Mouse (Mus musculus): Measurements from ENCODE around the gene Ccdc181. TPM values are rescaled to one million over a fixed set of nuclear protein-coding genes. Genes with fewer than 3 reads are reported as not detected.

Ccdc181 gene
- total and polyA plus RNA-seq, 3 experiments: 8.8 to 12.1 (median 10.6) TPM

DNA sequence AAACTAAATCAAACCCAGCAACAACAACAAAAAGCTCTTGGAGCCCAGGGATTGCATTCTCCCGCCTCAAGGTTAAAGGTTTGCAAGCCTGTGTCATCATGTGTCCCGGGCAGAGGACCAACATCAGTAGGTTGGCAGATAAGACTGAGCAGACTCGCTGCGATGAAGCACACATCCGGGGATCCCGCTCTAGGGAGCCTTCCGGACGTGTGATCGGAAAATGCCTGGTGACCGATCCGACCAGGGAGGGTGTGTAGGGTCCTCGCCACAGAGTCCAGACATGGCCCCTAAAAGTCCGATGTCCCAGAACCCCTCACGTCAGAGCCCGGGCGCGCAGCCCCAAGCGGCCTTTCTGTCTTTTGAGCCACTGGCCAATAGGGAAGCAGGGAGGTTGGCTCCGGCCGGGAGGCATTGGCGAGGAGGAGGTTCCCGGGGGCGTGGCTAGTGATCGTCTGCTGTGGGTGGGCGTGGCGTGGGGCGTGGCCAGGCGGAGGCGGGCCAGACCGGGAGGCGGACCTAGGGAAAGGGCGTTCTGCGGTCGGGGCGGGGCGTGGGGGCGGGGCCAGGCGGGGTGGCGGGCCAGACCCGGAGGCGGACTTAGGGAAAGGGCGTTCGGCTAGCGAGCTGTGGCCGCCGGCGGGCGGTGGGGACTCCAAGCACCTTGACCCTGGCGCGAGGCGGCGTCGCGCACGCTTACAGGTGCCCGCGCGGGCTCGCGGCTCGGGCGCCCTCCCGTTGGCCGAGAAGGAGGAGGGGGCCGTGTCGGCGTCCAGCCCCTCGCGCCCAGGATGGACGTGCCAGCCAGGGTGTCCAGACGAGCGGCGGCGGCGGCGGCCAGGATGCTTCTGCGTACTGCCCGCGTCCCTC is 26.7 kb upstream of the Ccdc181 start, which contains the start of gene Slc19a2 (continued):
- no peak for TF ChIP-seq RCOR1 (conservative IDR thresholded peaks at IDR 0.05; ENCODE audit: low read depth, low read length)
- TF ChIP-seq ZKSCAN1 (IDR thresholded peaks at IDR 0.05; ENCODE audit: borderline replicate concordance, low read depth, low read length): no peak
- no peak for TF ChIP-seq JUN (IDR thresholded peaks at IDR 0.05; ENCODE audit: insufficient read depth, low read depth, low read length)

DNA sequence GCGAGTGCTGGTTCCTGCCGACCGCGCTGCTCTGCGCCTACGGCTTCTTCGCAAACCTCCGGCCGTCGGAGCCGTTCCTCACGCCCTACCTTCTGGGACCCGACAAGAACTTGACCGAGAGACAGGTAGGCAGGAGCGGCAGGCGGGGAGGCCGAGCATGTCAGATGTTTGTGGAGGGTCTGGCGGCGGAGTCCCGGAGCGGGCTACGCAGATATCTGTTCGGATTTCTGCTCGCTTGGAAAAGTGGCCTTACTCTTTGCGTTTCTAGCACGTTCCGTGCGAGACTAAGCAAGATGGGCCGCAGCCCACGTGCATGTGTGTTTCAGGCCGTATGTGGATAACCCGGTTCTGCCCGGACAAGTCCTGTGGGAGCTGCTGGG is 26.1 kb upstream of the Ccdc181 start:
- no peaks in the 10 kb centered on the region for H3K27me3 ChIP-seq (replicated peaks)
- peak overlapping the region; percentile 74 to 99 (median 85) for H3K4me3 ChIP-seq (replicated peaks in 1 of 3; ENCODE audit: low read depth in 2 of 3, low read length in 2 of 3, poor library complexity in 1 of 3)
- TF ChIP-seq CHD1 (IDR thresholded peaks at IDR 0.05; ENCODE audit: low read depth, low read length) (no peak), UBTF (IDR thresholded peaks at IDR 0.05; ENCODE audit: low read depth, low read length) (peak; percentile 87; the same call in 1 of the 2 replicates), BHLHE40 (IDR thresholded peaks at IDR 0.05; ENCODE audit: low read depth, low read length) (peak; percentile 37; the same call in 1 of the 2 replicates), SIN3A (IDR thresholded peaks at IDR 0.05; ENCODE audit: low read length) (peak; percentile 74), EP300 (IDR thresholded peaks at IDR 0.05; ENCODE audit: low read length) (no peak), MAX (IDR thresholded peaks at IDR 0.05; ENCODE audit: low read length) (peak; percentile 80), MXI1 (IDR thresholded peaks at IDR 0.05; ENCODE audit: low read depth, low read length) (peak; percentile 84), MYC (IDR thresholded peaks at IDR 0.05; ENCODE audit: low read depth, low read length) (peak; percentile 77)
- H3K9me3 ChIP-seq (replicated peaks; ENCODE audit: low read length): no peaks in the 10 kb centered on the region
- in situ Hi-C loops (cut with MboI; ENCODE audit: low pct_ligation_motif_present, low pct_unique_long_range_greater_than_20kb, low sequenced_read_pairs) (no loop called here), dilution Hi-C loops (cut with MboI; ENCODE audit: extremely low pct_ligation_motif_present, extremely low pct_unique_long_range_greater_than_20kb, low sequenced_read_pairs) (no loop called here)
- peaks cover 0 to 8% of the 10 kb centered on the region in 2 experiments for H3K36me3 ChIP-seq (replicated peaks in 1 of 2; ENCODE audit: control insufficient read depth in 1 of 2, insufficient read depth in 1 of 2, low read length in 1 of 2)
- DNase-seq (ENCODE audit: extremely low read depth): peak; percentile 36
- peaks cover 36% of the 10 kb centered on the region for H3K79me2 ChIP-seq (replicated peaks; ENCODE audit: control insufficient read depth, extremely low read depth, insufficient read depth, poor library complexity, severe bottlenecking)
- H3K27ac ChIP-seq (ENCODE audit: insufficient read depth, low read depth): peak overlapping the region; percentile 33
- peak overlapping the region; percentile 58 for H3K9ac ChIP-seq (ENCODE audit: insufficient read depth, low read depth)
- H3K4me2 ChIP-seq (ENCODE audit: insufficient read depth, low read depth, poor library complexity, severe bottlenecking): peak overlapping the region; percentile 60; the same call in 1 of the 2 replicates
- peaks cover 5 to 24% of the 10 kb centered on the region in 2 experiments for H3K4me1 ChIP-seq (ENCODE audit: control insufficient read depth in 1 of 2, insufficient read depth in 2 of 2)

DNA sequence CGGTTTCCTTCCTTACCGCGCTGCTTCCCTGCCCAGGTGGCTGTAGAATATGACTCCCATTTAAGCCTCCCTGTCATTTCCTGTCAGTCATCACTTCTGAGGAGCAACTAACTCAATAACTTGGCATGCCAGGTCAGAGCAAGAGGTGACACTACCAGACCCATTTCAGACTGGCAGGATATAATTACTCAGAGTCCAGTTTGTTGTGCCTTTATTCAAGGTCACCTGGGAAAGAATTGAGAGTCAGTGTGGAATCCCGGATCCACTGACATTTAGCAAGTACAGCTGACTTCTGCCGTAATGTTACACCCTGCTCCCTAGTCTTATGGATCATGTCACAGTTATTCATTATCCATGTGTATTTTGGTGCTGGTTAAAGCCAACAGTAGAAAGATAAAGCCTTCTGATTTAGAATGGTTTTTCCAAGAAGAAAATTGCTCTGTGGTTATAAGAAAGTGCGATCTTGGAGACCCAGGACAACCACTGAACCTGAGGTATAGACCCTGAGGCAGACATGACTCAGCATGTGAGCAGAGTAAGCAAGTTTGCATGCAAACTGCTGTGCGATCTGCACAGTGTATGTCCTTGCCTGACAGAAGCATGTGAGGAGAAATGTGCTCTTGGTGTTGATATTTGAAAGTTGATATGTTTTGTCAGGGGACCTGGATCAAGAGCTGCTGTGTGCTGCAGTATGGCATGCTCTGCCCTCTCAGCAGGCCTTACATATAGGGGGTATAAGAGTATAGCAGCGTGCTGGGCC is 24.8 kb upstream of the Ccdc181 start:
- Histone ChIP-seq H3K4me1 (ENCODE audit: control insufficient read depth in 1 of 2, insufficient read depth in 2 of 2) (peaks cover 5 to 30% of the 10 kb centered on the region in 2 experiments), H3K36me3 (replicated peaks in 1 of 2; ENCODE audit: control insufficient read depth in 1 of 2, insufficient read depth in 1 of 2, low read length in 1 of 2) (peaks cover 0 to 16% of the 10 kb centered on the region in 2 experiments), H3K4me3 (replicated peaks in 1 of 3; ENCODE audit: low read depth in 2 of 3, low read length in 2 of 3, poor library complexity in 1 of 3) (peak overlapping the region; percentile 74 to 99 (median 85)), H3K79me2 (replicated peaks; ENCODE audit: control insufficient read depth, extremely low read depth, insufficient read depth, poor library complexity, severe bottlenecking) (peaks cover 45% of the 10 kb centered on the region), H3K9ac (ENCODE audit: insufficient read depth, low read depth) (peak overlapping the region; percentile 58), H3K27me3 (replicated peaks) (no peaks in the 10 kb centered on the region), H3K4me2 (ENCODE audit: insufficient read depth, low read depth, poor library complexity, severe bottlenecking) (peak overlapping the region; percentile 60), H3K9me3 (replicated peaks; ENCODE audit: low read length) (no peaks in the 10 kb centered on the region), H3K27ac (ENCODE audit: insufficient read depth, low read depth) (no peak overlapping the region)
- in situ Hi-C loops (cut with MboI; ENCODE audit: low pct_ligation_motif_present, low pct_unique_long_range_greater_than_20kb, low sequenced_read_pairs) (no loop called here), dilution Hi-C loops (cut with MboI; ENCODE audit: extremely low pct_ligation_motif_present, extremely low pct_unique_long_range_greater_than_20kb, low sequenced_read_pairs) (no loop called here)
- TF ChIP-seq MXI1 (IDR thresholded peaks at IDR 0.05; ENCODE audit: low read depth, low read length): 0 out of 2 replicates have a peak, but pooled peaks have one; percentile 61
- peak; percentile 78; the same call in 1 of the 2 replicates for TF ChIP-seq MAFK (IDR thresholded peaks at IDR 0.05; ENCODE audit: insufficient replicate concordance, low read length)
- TF ChIP-seq MYC (IDR thresholded peaks at IDR 0.05; ENCODE audit: low read depth, low read length): no peak
- DNase-seq (ENCODE audit: extremely low read depth): no peak

Data from CH12.LX (cell line).